Mouse (Mus musculus): Measurements from ENCODE around the gene St6galnac1.

- TF ChIP-seq CTCF (IDR thresholded peaks at IDR 0.05; ENCODE audit: low read depth) (no peak), EP300 (IDR thresholded peaks at IDR 0.05; ENCODE audit: low read depth) (no peak)
Measured at GRCm38 (mm10) chr11:116775407-116775806, at the start of gene St6galnac1.

All from liver, embryonic 14.5 days (tissue).